Mouse (Mus musculus): ENCODE results near the gene Msantd1.

GRCm38 (mm10) chr5:34965531-34965930 lies 57.7 kb downstream of the Msantd1 start:
- TF ChIP-seq CTCF (IDR thresholded peaks at IDR 0.05; ENCODE audit: extremely low read depth, insufficient read depth, low read length): no peak
- TF ChIP-seq POLR2A (IDR thresholded peaks at IDR 0.05; ENCODE audit: extremely low read depth, insufficient read depth, low read length): no peak

Measured in cortical plate, adult 2 months (tissue).